Mouse (Mus musculus) kidney, adult 2 months (tissue): ENCODE measurements around the gene Zfp212.

ENCODE experiments used
- CTCF ChIP-seq: fragments of 200-500 bp; conservative IDR thresholded peaks from 2 replicates; pipeline ENCODE4 v1.5.1; 2011; ENCODE audit warnings: low read depth, mild to moderate bottlenecking, control low read depth, low read length, moderate library complexity, mixed read lengths; ENCODE audit not compliant: insufficient read depth, insufficient read length
- POLR2A ChIP-seq: fragments of 200-500 bp; IDR thresholded peaks from one replicate; pipeline ENCODE4 v1.6.1; 2011; ENCODE audit warnings: low read depth, low read length, control low read depth

DNA sequence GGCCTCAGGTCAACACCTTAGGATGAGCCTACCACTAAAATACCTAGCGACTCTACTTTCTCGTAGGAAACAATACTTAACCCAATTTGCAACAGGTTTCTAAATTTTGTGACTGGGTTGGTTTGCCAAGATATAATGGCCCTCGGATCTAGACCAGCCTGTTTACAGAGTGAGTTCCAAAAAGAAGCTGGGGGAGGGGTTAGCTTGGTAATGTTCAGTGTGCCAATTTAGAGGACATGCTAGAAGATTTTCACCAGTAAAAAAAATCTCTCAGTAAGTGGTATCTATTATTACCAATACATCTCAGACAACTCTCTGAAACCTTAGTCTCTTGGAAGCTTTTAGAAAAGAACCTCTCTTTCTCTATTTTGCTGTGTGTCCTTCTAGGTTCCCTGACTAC lies 23.4 kb downstream of the Zfp212 start:
- TF ChIP-seq POLR2A, result no peak
- TF ChIP-seq CTCF, result no peak
